Mouse (Mus musculus) forelimb bud, embryonic 11.5 days (tissue): Measurements from ENCODE around the gene Cobl.
A peak's percentile ranks its signal among the peaks of the same experiment; 100 is the strongest.

Source experiments
- DNase-seq: peaks from one replicate; pipeline ENCODE4 v3.0.0-alpha.2; 2012; ENCODE audit warnings: low read depth, low spot score

Gene Cobl

GRCm38 (mm10) chr11:12382991-12383390 lies 81.8 kb downstream of the Cobl start:
- no peak for DNase-seq

DNA sequence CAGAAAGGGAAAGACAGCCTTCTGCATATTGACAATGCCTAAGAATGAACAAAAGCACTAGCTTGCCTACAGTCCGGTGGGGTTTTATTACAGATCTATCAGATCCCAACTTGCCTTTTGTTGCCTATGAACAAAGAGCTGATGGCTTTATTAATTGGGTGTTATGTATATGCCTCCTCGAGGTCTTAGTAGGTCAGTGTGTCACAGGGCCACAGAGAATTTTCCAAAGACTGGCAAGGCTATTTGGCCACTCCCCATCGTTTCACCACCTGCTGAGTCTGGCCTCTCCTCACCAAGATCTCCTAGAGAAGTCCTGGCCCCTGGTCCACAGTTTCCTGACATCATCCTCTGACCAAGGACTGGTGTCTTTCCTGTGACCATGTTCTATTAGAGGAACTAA lies 83.7 kb downstream of the Cobl start:
- DNase-seq: no peak

DNA sequence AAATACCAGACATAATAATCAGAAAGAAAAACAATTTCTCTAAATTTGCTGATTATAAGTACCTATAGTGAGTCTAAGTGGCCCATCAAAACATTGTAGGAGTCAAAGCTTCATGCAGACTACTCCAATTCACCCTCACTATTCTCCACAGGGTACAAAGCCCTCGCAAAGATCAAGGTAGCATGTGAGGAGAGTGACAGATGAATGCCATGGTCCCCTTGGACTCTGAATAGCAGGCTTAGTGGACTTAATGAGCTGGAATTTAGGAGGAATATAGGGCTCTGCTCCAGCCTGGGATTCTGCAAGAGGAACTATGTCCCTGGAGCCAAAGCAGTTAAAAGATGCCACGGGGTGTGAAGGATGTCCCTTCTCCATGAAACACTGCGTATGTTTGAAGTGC lies 88.1 kb downstream of the Cobl start:
- DNase-seq: no peak

GRCm38 (mm10) chr11:12373106-12374098 lies 91.4 kb downstream of the Cobl start:
- DNase-seq: peak; percentile 56

- DNase-seq: no peak
Observed at GRCm38 (mm10) chr11:12370957-12371356, 93.8 kb downstream of the Cobl start.

DNA sequence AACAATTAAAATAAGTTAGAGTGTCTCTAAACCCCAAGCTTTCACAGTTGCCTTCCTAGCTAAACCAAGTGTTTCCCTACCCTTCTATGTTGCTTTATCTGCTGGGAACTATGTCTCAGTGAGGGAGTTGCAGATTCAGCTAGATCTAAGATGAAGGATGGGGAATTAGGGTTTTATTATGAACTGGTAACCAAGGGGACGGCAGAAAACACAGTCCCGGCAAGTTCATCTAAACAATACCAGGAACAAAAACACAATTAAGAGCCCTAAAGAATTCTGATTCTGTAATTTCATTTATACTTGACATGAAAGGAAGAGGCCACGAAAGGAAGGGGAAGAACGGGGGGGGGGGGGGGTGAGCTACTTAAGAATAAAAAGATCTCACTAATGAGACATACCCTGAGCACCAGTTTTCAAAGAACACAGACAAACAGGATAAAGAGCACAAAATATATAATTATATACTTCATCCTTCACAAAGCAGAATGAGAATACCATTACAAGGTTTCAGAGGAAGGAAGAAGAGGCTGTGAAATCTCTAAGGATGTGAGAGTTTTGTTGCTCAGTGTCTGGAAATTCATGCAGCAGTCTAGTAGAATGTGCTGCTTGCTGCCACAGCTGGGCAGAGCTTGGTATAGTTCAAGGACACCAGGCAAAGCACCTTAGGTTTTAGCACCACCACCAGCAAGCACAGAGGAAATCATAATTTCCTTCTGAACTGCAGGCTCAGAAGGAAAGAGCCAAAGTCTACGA lies 97.2 kb downstream of the Cobl start:
- DNase-seq: no peak

GRCm38 (mm10) chr11:12359336-12360000 lies 105.3 kb downstream of the Cobl start:
- peak; percentile 49 for DNase-seq

DNA sequence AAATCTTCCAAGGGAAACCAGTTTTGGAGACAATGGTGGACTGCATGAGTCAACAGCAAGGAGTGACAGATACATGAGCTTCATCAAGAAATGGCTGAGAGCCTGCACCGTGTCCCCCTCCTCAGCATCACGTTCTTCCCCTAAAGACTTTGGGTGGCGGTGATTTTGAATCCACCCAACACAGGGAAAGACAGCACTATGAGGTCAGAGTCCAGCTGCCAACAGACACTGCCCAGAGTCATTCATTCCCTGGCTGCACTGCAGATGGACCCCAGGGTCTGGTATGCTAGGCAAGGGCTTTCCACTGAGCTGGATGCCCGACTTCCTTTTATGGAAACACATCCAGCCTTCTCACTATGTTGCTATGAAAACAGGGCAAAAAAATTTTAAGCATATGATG lies 106.2 kb downstream of the Cobl start:
- DNase-seq: no peak

DNA sequence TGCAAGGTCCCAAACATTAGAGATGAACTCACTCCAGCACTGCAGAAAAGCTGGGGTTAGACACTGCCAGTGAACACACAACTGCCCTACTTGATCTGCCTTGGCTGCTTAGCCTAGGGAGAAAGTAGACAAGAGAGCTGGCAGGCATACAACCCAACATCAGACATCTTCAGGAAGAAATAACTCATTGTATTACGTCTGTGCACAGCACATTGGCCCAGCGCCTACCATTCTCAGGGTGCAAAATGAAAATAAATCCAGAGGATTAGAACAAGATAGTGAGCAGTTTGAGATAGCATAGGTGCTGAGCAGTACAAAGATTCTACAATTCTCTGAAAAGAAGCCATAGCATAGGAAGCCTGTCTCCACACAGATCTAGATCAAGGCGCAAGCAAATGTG lies 109.1 kb downstream of the Cobl start:
- no peak for DNase-seq

GRCm38 (mm10) chr11:12350986-12351546 lies 113.7 kb downstream of the Cobl start:
- no peak for DNase-seq

GRCm38 (mm10) chr11:12350086-12350485 lies 114.7 kb downstream of the Cobl start:
- no peak for DNase-seq

DNA sequence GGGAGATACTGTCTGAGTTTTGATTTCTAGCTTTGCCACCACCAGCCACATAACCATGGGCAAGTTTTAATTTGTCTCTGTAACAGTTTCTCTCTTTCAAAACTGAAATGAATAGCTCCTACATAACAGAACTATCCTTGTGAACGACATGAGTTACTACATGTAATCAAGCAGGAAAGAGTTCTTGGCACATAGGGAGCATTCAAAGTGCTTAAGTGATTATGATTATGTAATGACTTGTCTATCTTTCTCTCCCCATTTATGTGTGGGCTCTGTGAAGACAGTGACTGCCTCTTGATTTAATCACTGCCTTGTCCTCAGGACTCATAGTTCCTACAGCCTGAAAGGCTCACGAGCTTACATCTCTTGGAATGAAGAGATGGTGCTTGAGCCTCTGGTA lies 118.3 kb downstream of the Cobl start:
- DNase-seq: no peak

DNA sequence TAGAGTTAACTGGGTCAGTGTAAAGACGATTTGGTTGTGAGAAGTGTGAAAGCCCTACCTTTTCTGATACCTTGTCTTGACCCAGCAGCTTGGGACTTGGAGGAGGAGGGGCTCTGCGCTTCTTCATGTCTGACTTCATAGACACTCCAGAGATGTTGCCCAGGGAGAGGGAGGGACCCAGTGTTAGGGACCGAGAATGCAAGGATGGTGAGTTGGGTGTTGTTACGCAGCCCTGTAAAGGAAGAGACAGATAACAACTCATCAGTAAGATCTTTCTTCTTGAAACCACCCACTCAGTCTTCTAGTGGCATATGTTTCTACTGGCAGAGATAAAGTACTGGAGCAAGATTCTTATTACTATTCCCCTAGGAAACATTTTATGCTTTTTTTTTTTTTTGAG lies 121.1 kb downstream of the Cobl start:
- no peak for DNase-seq

GRCm38 (mm10) chr11:12340697-12341096 lies 124.1 kb downstream of the Cobl start:
- DNase-seq: no peak

DNA sequence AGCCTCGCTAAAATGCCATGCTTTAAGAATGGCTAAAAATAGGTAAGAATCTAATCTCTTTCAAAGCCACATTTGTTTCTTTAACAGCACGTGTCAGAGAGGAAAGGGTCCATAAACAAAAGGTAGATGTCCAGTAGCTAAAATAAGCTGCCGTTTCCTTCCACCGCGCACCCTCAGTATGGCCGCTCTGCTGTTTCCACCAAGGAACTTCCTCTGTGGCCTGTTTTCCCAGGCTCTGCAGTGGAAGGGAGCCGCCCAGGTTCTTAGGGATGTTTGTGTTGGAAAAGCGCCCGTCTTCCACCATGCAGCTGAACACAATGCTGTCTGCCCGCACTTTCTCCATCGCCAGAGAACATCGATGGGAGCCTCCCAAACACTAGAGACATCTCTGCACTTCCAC lies 128.6 kb downstream of the Cobl start:
- DNase-seq: no peak

GRCm38 (mm10) chr11:12331997-12332396 lies 132.8 kb downstream of the Cobl start:
- no peak for DNase-seq

GRCm38 (mm10) chr11:12321445-12321844 lies 143.3 kb downstream of the Cobl start:
- DNase-seq: no peak

GRCm38 (mm10) chr11:12319318-12319717 lies 145.4 kb downstream of the Cobl start:
- DNase-seq: no peak

GRCm38 (mm10) chr11:12315670-12316069 lies 149.1 kb downstream of the Cobl start:
- no peak for DNase-seq

GRCm38 (mm10) chr11:12314278-12315043 lies 150.3 kb downstream of the Cobl start:
- peak; percentile 35 for DNase-seq

- no peak for DNase-seq
Observed at GRCm38 (mm10) chr11:12311419-12311818, 153.3 kb downstream of the Cobl start.
